Mouse (Mus musculus): ENCODE results near the gene Prop1. TPM values are rescaled to one million over a fixed set of nuclear protein-coding genes. Genes with fewer than 3 reads are reported as not detected.

The Prop1 gene
- total RNA-seq, 1 experiment, result not detected

GRCm38 (mm10) chr11:50931021-50931420 is 22.5 kb downstream of the Prop1 start:
- peak overlapping the region; percentile 65 to 82 for H3K4me3 ChIP-seq (ENCODE audit: insufficient read depth in 1 of 2, low read depth in 1 of 2, low read length in 2 of 2, poor library complexity in 1 of 2, severe bottlenecking in 1 of 2)
- peaks cover 0 to 2% of the 10 kb centered on the region in 2 experiments; a peak in 1 of 4 replicates for H3K4me1 ChIP-seq (ENCODE audit: control insufficient read depth in 2 of 2, insufficient read depth in 2 of 2, low read length in 2 of 2, poor library complexity in 1 of 2)
- TF ChIP-seq MAFK (IDR thresholded peaks at IDR 0.05; ENCODE audit: insufficient read depth, low read depth, low read length) (no peak), ZC3H11A (IDR thresholded peaks at IDR 0.05; ENCODE audit: borderline replicate concordance, low read depth, low read length) (no peak), ZNF384 (IDR thresholded peaks at IDR 0.05; ENCODE audit: low read depth, low read length) (no peak), HCFC1 (IDR thresholded peaks at IDR 0.05; ENCODE audit: borderline replicate concordance, insufficient read depth, low read length) (no peak), CHD2 (IDR thresholded peaks at IDR 0.05; ENCODE audit: low read depth, low read length) (no peak)
- H3K36me3 ChIP-seq (ENCODE audit: control insufficient read depth, insufficient read depth, low read length, poor library complexity, severe bottlenecking), result no peaks in the 10 kb centered on the region
- DNase-seq (ENCODE audit: low read depth, low spot score), result no peak
- H3K9ac ChIP-seq (ENCODE audit: insufficient read depth, low read depth, low read length, poor library complexity, severe bottlenecking), result peak overlapping the region; percentile 70
- no peak overlapping the region for H3K27ac ChIP-seq (ENCODE audit: insufficient read depth, low read depth, low read length, poor library complexity, severe bottlenecking)
- H3K9me3 ChIP-seq (ENCODE audit: control insufficient read depth, insufficient read depth, low read depth, low read length), result no peaks in the 10 kb centered on the region
- in situ Hi-C loops (cut with MboI; ENCODE audit: low sequenced_read_pairs in 2 of 2, unreplicated experiment in 2 of 2), result no loop called here

GRCm38 (mm10) chr11:50930469-50931014 is 23.0 kb downstream of the Prop1 start:
- no peaks in the 10 kb centered on the region for H3K36me3 ChIP-seq (ENCODE audit: control insufficient read depth, insufficient read depth, low read length, poor library complexity, severe bottlenecking)
- no peak overlapping the region for H3K27ac ChIP-seq (ENCODE audit: insufficient read depth, low read depth, low read length, poor library complexity, severe bottlenecking)
- DNase-seq (ENCODE audit: low read depth, low spot score), result no peak
- H3K9me3 ChIP-seq (ENCODE audit: control insufficient read depth, insufficient read depth, low read depth, low read length), result no peaks in the 10 kb centered on the region
- H3K9ac ChIP-seq (ENCODE audit: insufficient read depth, low read depth, low read length, poor library complexity, severe bottlenecking), result no peak overlapping the region
- TF ChIP-seq CHD2 (IDR thresholded peaks at IDR 0.05; ENCODE audit: low read depth, low read length) (no peak), MAFK (IDR thresholded peaks at IDR 0.05; ENCODE audit: insufficient read depth, low read depth, low read length) (no peak), ZNF384 (IDR thresholded peaks at IDR 0.05; ENCODE audit: low read depth, low read length) (no peak), HCFC1 (IDR thresholded peaks at IDR 0.05; ENCODE audit: borderline replicate concordance, insufficient read depth, low read length) (no peak), ZC3H11A (IDR thresholded peaks at IDR 0.05; ENCODE audit: borderline replicate concordance, low read depth, low read length) (no peak)
- peaks cover 0 to 4% of the 10 kb centered on the region in 2 experiments; a peak in 1 of 4 replicates for H3K4me1 ChIP-seq (ENCODE audit: control insufficient read depth in 2 of 2, insufficient read depth in 2 of 2, low read length in 2 of 2, poor library complexity in 1 of 2)
- peak overlapping the region; percentile 65 to 82; a peak in 3 of 4 replicates for H3K4me3 ChIP-seq (ENCODE audit: insufficient read depth in 1 of 2, low read depth in 1 of 2, low read length in 2 of 2, poor library complexity in 1 of 2, severe bottlenecking in 1 of 2)
- in situ Hi-C loops (cut with MboI; ENCODE audit: low sequenced_read_pairs in 2 of 2, unreplicated experiment in 2 of 2), result no loop called here

GRCm38 (mm10) chr11:50915671-50916320 is 37.8 kb downstream of the Prop1 start, which contains the start of gene Zfp2:
TSS of gene Zfp2 (minus strand) at chr11:50916165.
- in situ Hi-C loops (cut with MboI; ENCODE audit: low sequenced_read_pairs in 2 of 2, unreplicated experiment in 2 of 2), result no loop called here
- H3K36me3 ChIP-seq (ENCODE audit: control insufficient read depth, insufficient read depth, low read length, poor library complexity, severe bottlenecking), result peaks cover 3% of the 10 kb centered on the region; the same call in 1 of the 2 replicates
- TF ChIP-seq ZNF384 (IDR thresholded peaks at IDR 0.05; ENCODE audit: low read depth, low read length) (no peak), HCFC1 (IDR thresholded peaks at IDR 0.05; ENCODE audit: borderline replicate concordance, insufficient read depth, low read length) (peak; percentile 92)
- H3K9me3 ChIP-seq (ENCODE audit: control insufficient read depth, insufficient read depth, low read depth, low read length), result no peaks in the 10 kb centered on the region
- H3K9ac ChIP-seq (ENCODE audit: insufficient read depth, low read depth, low read length, poor library complexity, severe bottlenecking), result peak within 1 kb of the TSS; percentile 88
- peaks cover 0 to 10% of the 10 kb centered on the region in 2 experiments; a peak in 1 of 4 replicates for H3K4me1 ChIP-seq (ENCODE audit: control insufficient read depth in 2 of 2, insufficient read depth in 2 of 2, low read length in 2 of 2, poor library complexity in 1 of 2)
- 0 out of 2 replicates have a peak within 1 kb of the TSS, but pooled peaks have one; percentile 3 for H3K27ac ChIP-seq (ENCODE audit: insufficient read depth, low read depth, low read length, poor library complexity, severe bottlenecking)
- DNase-seq (ENCODE audit: low read depth, low spot score), result peak; percentile 78
- H3K4me3 ChIP-seq (ENCODE audit: insufficient read depth in 1 of 2, low read depth in 1 of 2, low read length in 2 of 2, poor library complexity in 1 of 2, severe bottlenecking in 1 of 2), result peak within 1 kb of the TSS; percentile 88 to 89

- Histone ChIP-seq H3K4me3 (ENCODE audit: insufficient read depth in 1 of 2, low read depth in 1 of 2, low read length in 2 of 2, poor library complexity in 1 of 2, severe bottlenecking in 1 of 2) (no peak overlapping the region), H3K4me1 (ENCODE audit: control insufficient read depth in 2 of 2, insufficient read depth in 2 of 2, low read length in 2 of 2, poor library complexity in 1 of 2) (peaks cover 0 to 10% of the 10 kb centered on the region in 2 experiments; a peak in 1 of 4 replicates), H3K36me3 (ENCODE audit: control insufficient read depth, insufficient read depth, low read length, poor library complexity, severe bottlenecking) (peaks cover 3% of the 10 kb centered on the region; the same call in 1 of the 2 replicates), H3K9ac (ENCODE audit: insufficient read depth, low read depth, low read length, poor library complexity, severe bottlenecking) (no peak overlapping the region), H3K27ac (ENCODE audit: insufficient read depth, low read depth, low read length, poor library complexity, severe bottlenecking) (no peak overlapping the region), H3K9me3 (ENCODE audit: control insufficient read depth, insufficient read depth, low read depth, low read length) (no peaks in the 10 kb centered on the region)
- in situ Hi-C loops (cut with MboI; ENCODE audit: low sequenced_read_pairs in 2 of 2, unreplicated experiment in 2 of 2), result no loop called here
- TF ChIP-seq HCFC1 (IDR thresholded peaks at IDR 0.05; ENCODE audit: borderline replicate concordance, insufficient read depth, low read length) (no peak), CHD2 (IDR thresholded peaks at IDR 0.05; ENCODE audit: low read depth, low read length) (no peak), ZC3H11A (IDR thresholded peaks at IDR 0.05; ENCODE audit: borderline replicate concordance, low read depth, low read length) (no peak), MAFK (IDR thresholded peaks at IDR 0.05; ENCODE audit: insufficient read depth, low read depth, low read length) (no peak), ZNF384 (IDR thresholded peaks at IDR 0.05; ENCODE audit: low read depth, low read length) (no peak)
- DNase-seq (ENCODE audit: low read depth, low spot score), result no peak
Measured at GRCm38 (mm10) chr11:50914461-50914860, 39.1 kb downstream of the Prop1 start.
